Mouse (Mus musculus) heart, postnatal 10 days (tissue): ENCODE data around the gene Plk4. TPM values are rescaled to one million over a fixed set of nuclear protein-coding genes. Genes with fewer than 3 reads are reported as not detected.
"Not testable (repeated sequence)": the region's sequence is repeated elsewhere in the genome, so short reads cannot be mapped to it uniquely, and the experiment has no call there.

Experiments used
- DNase-seq, 2 experiments: peaks; one replicate each; pipeline ENCODE4 v3.0.0; 2021
- intact Hi-C: fragments of 180-260 bp; cut with DNase I; formaldehyde crosslinking; loops from one replicate; pipeline ENCODE4 v1.15.1; 2025
- total RNA-seq, 2 experiments: library from RNA; stranded (reverse); gene quantifications; 2 replicates each; pipeline ENCODE4 v1.2.3; 2021

The Plk4 gene
- total RNA-seq = 10 to 100 TPM in 1 of 2 experiments, 1 to 10 TPM in 1; 9.4 to 14.7 TPM

GRCm38 (mm10) chr3:40799530-40800372, at the start of gene Plk4:
TSS of gene Plk4 (plus strand) at chr3:40800019.
- DNase-seq = peak; percentile 98
- intact Hi-C loops = loop anchor here (5.0 kb wide), 1 partner anchor 943 kb away; the partner anchor contains the start of genes D3Ertd751e and Sclt1

GRCm38 (mm10) chr3:40760746-40761145, 39.1 kb upstream of the Plk4 start:
- intact Hi-C loops = no loop called here
- no peak for DNase-seq

- intact Hi-C loops = no loop called here
- DNase-seq = no peak
Observed at GRCm38 (mm10) chr3:40761312-40761711, 38.5 kb upstream of the Plk4 start.

- no peak for DNase-seq
- intact Hi-C loops = no loop called here
Observed at GRCm38 (mm10) chr3:40793783-40794182, 6.0 kb upstream of the Plk4 start.

- intact Hi-C loops = loop anchor here (5.0 kb wide), 1 partner anchor 944 kb away; the partner anchor contains the start of genes D3Ertd751e and Sclt1
- no peak for DNase-seq
Observed at GRCm38 (mm10) chr3:40798054-40798453, 1.8 kb upstream of the Plk4 start.

GRCm38 (mm10) chr3:40798500-40798899, 1.3 kb upstream of the Plk4 start:
- DNase-seq = peak; percentile 51 to 56
- intact Hi-C loops = loop anchor here (5.0 kb wide), 1 partner anchor 944 kb away; the partner anchor contains the start of genes D3Ertd751e and Sclt1

GRCm38 (mm10) chr3:40800373-40800823, 579 bp downstream of the Plk4 start:
- intact Hi-C loops = no loop called here
- no peak for DNase-seq

GRCm38 (mm10) chr3:40806871-40807270, 7.1 kb downstream of the Plk4 start:
- intact Hi-C loops = no loop called here
- DNase-seq = no peak

GRCm38 (mm10) chr3:40808686-40809085, 8.9 kb downstream of the Plk4 start:
- intact Hi-C loops = no loop called here

GRCm38 (mm10) chr3:40809894-40810293, 10.1 kb downstream of the Plk4 start:
- no peak for DNase-seq
- intact Hi-C loops = no loop called here

More at GRCm38 (mm10) chr3:40808686-40809085, 8.9 kb downstream of the Plk4 start:
- DNase-seq = no peak

GRCm38 (mm10) chr3:40813275-40813674, 13.5 kb downstream of the Plk4 start:
- DNase-seq = no peak
- intact Hi-C loops = no loop called here

GRCm38 (mm10) chr3:40845521-40845920, 45.7 kb downstream of the Plk4 start:
- DNase-seq = peak; percentile 12 to 14
- intact Hi-C loops = loop anchor here (5.0 kb wide), 1 partner anchor 47 kb away; no protein-coding TSS in a partner anchor

GRCm38 (mm10) chr3:40846473-40846956, 46.7 kb downstream of the Plk4 start, which contains the start of gene Mfsd8:
TSS of gene Mfsd8 (minus strand) at chr3:40846886.
- intact Hi-C loops = loop anchor here (5.0 kb wide), 1 partner anchor 46 kb away; no protein-coding TSS in a partner anchor
- peak; percentile 96 to 98 for DNase-seq

- not testable (repeated sequence) for DNase-seq
- intact Hi-C loops = loop anchor here (5.0 kb wide), 1 partner anchor 46 kb away; no protein-coding TSS in a partner anchor
Observed at GRCm38 (mm10) chr3:40846957-40847017, 47.0 kb downstream of the Plk4 start, which contains the start of gene Abhd18. TSS of gene Abhd18 (plus strand) at chr3:40846970.

GRCm38 (mm10) chr3:40847018-40847417, 47.2 kb downstream of the Plk4 start:
- peak; percentile 58 to 65 for DNase-seq
- intact Hi-C loops = loop anchor here (5.0 kb wide), 1 partner anchor 45 kb away; no protein-coding TSS in a partner anchor

GRCm38 (mm10) chr3:40847936-40848335, 48.1 kb downstream of the Plk4 start:
- not testable (repeated sequence) for DNase-seq
- intact Hi-C loops = loop anchor here (5.0 kb wide), 1 partner anchor 44 kb away; no protein-coding TSS in a partner anchor

GRCm38 (mm10) chr3:40853123-40853738, 53.4 kb downstream of the Plk4 start:
- intact Hi-C loops, DNase-seq: not testable (repeated sequence)
